Mouse (Mus musculus) left cerebral cortex, adult 8-10 months (tissue): Measurements from ENCODE around the gene Rnase4. TPM values are rescaled to one million over a fixed set of nuclear protein-coding genes. Genes with fewer than 3 reads are reported as not detected.
A peak's percentile ranks its signal among the peaks of the same experiment; 100 is the strongest.

ENCODE experiments used
- DNase-seq, 2 experiments: peaks; one replicate each; pipeline ENCODE4 v3.0.0; 2022; ENCODE audit warnings: low spot score in 2 of 2
- total RNA-seq, 4 experiments: library from RNA; stranded (reverse); gene quantifications; 2 replicates each; pipeline ENCODE4 v1.2.4; 2022

The Rnase4 gene
- total RNA-seq, result 10 to 100 TPM; 15.6 to 31.6 (median 22.1) TPM

DNA sequence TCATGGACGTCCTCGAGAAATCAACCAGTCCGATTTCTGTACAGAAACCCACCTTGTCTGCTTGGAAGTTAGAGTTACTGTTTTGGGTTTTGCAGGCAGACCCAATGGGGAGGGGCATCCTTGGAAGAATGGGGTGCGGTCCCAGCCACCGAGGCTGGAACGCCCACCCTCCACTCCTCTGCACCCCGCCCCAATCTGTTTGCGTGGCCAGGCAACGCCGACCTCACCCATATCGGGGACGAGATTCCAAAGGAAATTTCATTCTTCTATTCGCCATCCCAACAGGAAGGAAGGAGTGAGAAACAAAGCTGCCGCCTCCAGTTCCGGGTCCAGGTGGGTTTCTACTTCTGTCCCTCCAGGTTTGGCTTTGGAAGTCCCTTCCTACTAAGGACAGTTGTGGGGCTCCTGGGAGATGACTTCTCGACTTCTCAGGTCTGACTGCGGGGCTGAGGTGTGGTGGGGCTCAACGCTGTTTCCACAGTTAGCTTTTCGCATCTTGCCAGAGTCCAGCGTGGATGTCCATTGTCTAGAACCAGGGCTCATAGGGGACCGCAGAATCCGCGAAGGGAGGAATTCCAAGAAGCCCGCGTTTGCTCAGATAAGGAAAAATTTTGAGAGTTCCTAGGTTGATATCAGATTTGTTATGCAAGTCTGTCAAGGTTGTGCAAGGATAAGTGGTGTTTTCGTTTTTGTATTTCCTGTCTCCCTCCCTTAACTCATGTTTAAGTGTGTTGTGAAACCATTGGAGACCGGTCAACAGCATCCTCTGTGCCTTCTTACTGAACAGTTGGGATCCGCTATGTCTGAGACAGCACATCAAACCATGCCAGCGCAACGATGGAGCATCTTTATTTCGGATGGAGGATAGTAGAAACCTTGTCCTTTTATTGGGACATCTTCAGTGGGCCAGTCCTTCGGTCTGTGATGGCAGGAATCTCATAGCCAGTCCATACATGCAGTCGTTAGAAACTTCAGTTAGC, at the start of gene Rnase4, which contains the start of gene Ang:
Gene Rnase4, plus strand, starts transcription at position 157 of the 980 bp plus-strand sequence.
Gene Ang, plus strand, starts transcription at position 230 of the 980 bp plus-strand sequence.
- DNase-seq, result no peak

DNA sequence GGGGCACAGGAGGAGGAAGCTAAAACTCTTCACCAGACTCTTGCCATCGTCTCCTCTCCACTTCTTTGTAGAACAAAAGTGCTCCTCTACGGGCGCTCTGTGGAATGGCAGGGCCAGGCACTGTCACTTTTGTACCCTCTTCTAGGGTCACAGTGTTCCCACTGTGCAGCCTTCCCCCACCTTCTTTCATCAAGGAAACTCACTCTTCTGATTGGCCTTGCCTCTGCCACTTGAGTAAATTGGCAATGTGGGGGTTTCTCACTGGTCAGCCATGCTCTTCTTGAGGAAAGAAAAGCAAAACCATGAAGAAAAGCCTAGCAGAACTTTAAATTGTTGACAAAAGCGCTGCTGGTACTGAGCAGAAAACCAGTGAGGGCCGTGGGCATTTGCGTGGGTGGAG, 49.1 kb upstream of the Rnase4 start, which contains the start of gene Rnase9:
Gene Rnase9, minus strand, starts transcription at position 101 of the 400 bp plus-strand sequence.
- no peak for DNase-seq

DNA sequence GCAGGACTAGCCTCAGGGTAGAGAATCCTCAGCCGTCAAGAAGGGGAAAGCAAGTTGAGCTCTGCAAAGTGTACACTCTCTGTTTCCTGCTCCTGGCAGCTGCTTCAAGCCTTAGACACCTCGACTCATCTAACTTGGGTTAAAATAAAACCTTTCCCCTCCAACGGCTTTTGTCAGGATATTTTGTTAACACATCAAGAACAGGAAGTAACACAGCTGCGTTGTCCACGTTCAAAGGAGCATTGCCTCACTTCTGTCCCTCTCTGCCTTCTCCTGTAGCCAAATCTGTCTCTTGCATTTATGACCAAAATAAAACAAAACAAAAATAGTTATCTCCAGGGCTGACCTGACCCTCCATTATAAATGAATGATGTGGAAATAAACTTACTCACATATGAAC, 43.0 kb upstream of the Rnase4 start:
- no peak for DNase-seq

DNA sequence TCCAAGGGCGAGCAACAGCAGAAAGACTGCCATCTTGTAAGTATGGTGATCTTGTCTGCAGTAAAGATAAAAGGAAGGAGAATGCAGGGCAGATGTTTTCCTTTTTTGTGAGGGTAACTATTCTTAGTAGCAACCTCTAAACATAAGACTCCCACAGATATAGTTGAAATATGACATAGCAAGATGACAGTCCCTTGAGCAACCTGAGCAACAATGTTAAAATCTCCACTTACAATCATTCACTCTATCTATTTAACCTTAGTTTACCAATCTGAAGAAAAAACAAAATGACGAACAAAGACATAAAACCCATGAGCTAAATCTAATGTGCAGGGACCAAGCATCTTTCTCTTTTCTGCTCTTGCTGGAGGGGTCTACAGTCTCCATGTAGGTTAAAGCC, 40.8 kb upstream of the Rnase4 start, which contains the start of gene Rnase11:
Gene Rnase11, minus strand, starts transcription at position 101 of the 400 bp plus-strand sequence.
- DNase-seq, result no peak

DNA sequence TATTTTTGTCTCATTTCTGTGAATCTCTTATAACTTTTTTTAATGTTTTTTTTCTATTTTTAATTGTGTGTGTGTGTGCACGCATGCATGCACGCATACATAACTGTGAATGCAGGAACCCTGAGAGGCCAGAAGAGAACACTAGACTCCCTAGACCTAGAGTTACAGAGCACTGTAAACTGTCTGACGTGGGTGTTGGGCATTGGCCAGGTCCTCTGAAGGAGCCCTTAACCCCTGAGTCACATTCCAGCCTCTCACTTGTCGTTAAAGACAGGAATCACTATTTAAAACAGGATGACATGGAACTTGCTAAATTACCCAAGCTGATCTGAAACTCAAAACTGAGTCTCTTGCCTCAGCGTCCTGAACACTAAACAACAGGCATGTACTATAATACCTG, 38.9 kb upstream of the Rnase4 start:
- DNase-seq, result no peak

DNA sequence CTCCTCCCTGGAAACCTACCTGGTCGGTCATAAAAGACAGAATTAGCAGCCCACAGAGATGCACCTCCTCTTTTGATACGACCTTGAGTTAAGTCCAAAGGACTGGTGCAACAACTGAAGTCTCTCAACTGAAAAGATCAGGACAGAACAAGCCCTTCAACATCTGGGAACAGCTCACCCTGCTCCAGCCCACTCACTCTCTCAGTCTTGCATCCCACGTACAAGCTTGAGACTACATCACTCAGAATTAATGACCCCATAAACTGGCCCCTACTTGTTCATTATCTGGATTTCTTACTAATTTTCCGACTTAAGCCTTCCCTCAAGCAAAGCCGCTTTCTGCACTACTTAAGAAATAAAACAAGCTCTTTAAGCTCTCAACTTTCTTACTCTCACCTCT, 37.7 kb upstream of the Rnase4 start:
- no peak for DNase-seq

DNA sequence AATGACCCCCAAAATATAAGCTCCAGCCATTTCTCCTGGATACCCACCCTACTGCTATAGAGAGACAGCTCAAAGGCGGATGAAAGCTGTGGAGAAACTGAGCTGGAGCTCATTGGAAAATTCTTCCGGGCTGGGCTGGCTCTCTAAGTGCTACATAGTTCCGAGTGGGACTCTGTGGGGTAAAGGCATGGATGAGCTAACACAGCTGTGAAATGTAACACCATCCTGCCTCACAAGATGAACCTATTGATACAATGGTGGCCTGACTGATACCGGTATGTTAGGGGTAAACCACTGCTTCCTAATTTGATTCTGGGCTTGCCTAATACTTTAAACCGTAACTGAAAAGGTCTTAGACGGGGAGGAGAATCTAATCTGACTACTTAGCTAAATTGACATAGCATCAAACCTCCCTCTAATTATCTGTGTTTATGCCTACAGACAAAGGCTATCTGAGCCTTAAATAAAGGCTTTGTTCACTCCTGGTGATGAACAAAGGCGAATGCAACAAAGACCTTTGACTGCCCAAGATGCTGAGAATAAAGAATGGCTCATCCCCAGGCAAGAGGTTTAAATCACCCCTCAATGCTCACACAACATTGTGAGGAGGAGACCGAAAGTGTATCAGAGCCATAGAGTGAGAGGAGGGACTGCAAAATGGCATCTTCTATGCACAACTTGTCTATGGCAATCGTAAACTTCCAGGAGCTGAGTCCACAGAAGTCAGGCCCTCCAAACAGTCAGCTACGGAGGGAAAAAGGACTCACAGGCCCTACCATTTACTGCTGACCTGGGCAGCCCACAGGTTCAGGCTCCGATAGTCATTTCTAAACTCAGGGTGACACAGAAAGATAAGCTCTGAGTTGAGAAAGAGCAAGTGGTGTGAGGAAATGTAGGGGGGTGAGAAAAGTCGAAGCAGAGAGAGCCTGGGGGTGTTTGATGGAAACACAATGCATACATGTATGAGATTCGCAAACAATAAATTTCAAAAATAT, 36.3 kb upstream of the Rnase4 start:
- no peak for DNase-seq

DNA sequence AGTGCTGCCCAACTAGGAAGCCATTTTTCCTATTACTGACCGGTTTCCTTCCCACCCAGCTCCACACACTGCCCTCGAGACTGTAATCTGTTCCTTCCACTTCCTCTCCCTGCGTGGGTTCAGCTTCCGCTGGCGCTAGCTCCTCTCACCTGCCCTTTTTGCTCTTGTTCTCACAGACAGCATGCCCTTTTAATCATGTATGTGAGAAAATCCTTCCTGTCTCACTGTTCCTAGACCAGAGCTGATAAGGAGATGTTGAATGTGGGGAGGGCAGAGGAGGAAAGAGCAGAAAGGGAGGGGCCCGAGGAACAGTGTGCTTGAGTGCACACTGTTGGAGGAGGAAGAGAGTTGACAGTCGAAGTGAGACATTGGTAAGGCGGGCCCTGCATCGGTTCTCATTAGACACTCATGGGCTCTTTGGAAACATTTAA, 33.5 kb upstream of the Rnase4 start, which contains the start of gene Rnase12:
Gene Rnase12, minus strand, starts transcription at position 261 of the 431 bp plus-strand sequence.
- DNase-seq, result no peak

DNA sequence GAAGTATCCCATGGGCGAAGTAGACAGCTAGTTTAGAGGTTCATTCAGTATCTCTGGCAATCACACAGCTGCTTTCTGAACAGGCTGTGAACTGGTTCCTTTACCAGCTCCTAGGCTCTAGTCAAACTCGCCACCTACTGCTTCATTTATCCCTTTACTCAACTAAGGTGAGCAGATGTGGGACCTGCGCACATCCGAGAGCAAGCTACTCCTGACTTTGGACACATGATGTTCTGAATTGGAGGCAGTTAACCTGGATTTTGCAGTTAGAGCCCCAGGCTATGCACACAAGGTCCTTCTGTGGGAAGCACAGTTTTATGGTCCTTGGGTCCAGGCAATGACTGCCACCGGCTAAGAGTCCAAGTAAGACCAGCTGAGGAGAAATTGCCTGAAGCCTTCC, 30.1 kb upstream of the Rnase4 start:
- no peak for DNase-seq

DNA sequence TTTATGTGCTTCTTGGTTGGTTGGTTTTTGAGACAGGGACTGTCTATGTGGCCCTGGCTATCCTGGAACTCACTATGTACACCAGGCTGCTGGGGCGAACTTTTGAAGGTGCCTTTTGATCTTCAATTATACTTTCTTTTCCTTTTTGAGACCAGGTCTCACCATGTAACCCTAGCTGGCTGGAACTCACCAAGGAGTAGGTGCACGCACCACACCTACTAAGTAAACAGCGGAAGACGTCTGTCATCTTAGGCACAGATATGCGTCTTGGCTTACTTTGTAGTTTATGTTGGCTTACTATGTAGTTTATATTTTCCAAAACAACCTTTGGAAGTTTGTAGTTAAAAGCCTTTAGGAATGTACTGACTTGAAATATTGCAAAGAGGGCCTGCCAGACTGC, 21.9 kb upstream of the Rnase4 start:
- no peak for DNase-seq

DNA sequence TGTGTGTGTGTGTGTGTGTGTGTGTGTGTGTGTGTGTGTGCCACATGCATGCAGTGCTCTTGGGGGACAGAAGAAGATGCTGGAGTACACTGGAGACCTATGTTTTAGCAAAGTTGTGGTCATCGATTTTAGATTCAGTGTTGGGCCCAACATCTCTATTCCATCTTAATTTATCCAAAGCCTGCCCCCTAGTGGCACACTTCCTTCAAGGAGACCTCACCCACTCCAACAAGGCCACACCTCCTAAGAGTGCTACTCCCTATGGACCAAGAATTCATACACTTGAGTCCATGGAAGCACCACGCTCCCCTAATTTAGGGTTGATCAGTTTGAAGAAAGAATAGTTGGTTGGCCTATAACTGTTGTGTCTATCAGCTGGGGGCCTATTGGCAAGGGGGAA, 21.3 kb upstream of the Rnase4 start:
- DNase-seq, result no peak

DNA sequence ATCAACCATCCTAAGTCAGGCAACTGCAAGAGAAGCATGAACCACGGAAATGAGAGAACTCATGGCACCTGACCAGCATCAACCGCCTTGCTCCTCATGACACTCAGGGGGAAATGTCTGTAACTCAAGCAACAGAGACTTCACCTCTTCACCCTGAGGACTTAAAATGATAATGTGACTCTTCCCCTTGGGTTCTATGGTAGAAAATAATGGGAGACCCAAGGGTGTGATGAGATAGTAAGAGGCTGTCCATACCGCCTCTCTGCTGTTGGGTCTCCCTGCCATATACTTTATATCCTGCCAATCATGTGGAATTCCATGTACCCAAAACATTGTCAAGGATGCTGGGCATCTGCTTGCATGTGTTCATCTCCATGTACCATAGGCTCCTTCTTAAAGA, 16.5 kb upstream of the Rnase4 start, which contains the start of gene Olfr750:
Gene Olfr750, minus strand, starts transcription at position 101 of the 400 bp plus-strand sequence.
- no peak for DNase-seq

DNA sequence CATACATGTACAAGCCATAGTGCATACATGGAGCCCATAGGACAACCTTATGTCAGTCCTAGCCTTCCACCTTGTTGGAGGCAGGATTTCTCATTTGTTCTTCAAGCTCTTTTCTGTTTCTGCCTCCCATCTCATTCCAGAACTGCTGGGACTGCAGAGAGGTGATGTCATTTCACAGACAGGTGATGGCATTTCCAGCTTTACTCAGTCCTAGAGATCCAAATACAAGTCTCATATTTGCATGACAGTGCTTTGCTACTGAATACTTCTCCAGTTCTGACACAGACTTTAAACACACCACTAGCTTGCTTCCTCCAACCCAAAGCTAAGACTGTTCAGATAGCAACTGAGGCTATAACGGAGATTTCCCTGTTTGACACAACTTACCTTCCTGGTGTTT, 11.7 kb upstream of the Rnase4 start:
- no peak for DNase-seq

DNA sequence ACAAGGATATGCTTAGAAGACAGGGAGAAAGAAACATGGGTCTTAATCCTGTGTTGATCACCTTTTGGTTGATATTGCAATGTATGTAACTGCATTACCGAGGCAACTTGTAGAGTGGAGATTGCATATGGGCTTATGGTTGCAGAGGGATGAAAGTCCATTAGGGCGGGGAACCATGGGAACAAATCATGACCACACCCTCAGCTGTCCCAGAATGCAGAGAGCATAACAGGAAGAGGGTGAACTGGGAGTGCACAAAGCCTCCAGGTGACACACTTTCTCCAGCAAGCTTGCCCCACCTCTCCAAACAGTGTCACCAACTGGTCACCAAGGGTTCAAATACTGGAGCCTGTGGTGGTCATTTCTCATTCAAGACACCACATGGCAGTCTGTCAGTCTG, 9.8 kb upstream of the Rnase4 start:
- no peak for DNase-seq

DNA sequence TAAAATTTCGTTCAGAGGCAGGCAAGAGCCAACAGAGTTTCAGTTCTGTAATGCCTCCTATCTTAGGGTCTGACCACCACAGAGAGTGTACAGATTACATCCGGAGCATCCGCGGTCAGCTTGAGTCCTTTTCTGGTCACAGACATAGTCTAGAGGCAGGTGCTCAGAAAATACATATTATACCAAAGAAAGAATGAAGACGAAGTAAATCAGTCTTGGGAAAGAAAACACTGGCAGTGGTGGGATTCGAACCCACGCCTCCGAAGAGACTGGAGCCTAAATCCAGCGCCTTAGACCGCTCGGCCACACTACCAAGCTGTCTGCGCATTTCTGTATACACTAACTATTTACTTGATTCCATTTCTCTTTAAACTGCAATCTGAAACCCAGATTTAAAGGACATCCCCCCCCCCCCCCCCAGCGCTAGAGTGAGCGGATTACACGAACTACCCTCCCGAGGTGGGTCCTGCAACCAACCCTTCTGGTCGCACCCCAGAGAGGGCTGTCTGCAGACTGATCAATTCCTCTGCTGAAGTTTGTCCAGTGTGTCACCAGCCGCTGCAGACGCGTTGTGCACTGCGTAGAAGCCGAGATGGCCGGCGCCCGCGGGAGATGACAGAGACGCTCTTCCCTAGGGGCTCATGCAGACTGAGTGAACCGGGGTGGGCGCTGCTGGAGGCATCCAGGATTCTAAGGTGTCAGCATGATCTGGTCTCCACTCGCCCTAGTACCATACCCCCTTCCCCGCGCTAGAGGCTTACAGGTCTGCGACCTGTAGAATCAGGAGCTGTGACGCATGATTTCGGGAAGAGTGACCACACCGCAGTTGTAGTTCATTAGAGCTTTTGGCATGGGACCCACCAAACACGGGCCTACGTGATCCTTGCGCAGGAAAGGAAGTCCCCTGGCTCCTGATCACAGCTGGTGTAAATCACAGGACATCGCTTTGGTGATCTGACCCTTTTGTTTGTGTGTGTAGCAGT, 8.0 kb upstream of the Rnase4 start:
- peak in 1 of 2 experiments; percentile 59 for DNase-seq

DNA sequence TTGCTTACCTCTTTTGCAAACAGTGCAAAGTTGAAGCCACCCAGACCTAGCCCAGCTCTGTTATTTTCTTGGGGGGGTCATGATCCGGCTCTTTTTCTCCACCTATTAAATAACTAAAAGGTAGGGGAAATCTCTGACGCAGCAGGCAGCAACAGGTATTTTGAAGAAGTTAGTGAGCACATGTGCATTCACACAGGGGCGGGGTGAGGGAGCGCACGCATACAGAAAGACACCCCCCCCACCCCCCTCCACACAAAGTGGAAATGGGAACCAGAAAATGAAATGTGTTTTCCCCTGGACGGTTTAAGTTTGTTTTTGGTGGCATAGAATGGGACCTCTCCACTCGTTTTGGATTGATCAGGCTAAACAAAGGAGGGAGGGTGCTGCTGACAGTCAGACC, 7.1 kb upstream of the Rnase4 start:
- DNase-seq, result no peak

DNA sequence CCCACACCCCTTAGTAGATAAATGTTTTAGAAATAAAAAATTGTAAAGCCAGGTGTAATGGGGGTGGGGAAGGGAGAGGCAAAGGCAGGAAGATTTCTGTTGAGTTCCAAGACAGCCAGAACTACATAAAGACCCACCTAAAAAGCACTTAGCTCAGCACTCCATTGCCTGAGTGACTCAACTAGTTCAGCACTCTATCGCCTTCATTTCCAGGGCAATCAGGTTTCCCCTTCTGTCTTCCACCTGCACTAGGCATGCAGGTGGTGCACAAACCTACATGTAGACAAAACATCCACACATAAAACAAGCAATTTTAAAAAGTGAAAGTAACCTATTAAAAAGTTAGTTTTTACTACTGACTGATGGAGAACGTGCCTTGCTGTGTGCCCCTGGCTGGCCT, 5.8 kb upstream of the Rnase4 start:
- DNase-seq, result no peak

DNA sequence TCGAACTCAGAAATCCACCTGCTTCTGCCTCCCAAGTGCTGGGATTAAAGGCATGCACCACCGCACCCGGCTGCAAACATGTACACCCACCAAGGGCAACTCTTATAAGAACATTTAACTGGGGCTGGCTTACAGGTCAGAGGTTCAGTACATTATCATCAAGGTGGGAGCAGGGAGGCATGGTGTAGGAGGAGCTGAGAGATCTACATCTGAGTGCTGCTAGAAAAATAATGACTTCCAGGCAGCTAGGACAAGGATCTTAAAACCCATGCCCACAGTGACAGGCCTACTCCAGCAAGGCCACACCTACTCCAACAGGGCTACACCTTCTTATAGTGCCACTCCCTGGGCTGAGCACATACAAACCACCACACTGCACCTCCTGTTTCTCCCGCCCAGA, 5.0 kb upstream of the Rnase4 start:
- no peak for DNase-seq

DNA sequence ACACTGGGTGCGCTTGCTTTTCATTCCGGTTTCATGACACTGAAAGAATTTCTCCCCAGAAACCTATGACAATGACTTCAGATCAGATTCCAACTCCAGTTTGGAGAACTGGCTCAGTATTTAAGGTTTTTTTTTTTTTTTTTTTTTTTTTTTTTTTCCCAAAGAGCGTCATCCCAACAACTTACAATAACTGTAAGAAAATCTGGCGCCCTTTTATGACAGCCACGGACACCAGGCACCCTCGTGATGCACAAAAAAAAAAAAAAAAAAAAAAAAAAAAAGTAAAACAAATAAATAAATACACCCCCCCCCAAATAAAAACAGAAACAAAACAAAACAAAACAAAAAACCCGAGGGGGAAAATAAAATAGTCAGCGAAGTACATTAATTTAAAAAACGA, 3.1 kb upstream of the Rnase4 start:
- no peak for DNase-seq
